Mouse (Mus musculus) embryonic fibroblast, embryonic 13.5 days (primary cell): ENCODE data around the gene Ott. TPM values are rescaled to one million over a fixed set of nuclear protein-coding genes. Genes with fewer than 3 reads are reported as not detected.
"Not testable (repeated sequence)": the region's sequence is repeated elsewhere in the genome, so short reads cannot be mapped to it uniquely, and the experiment has no call there.

Source experiments
- H3K27ac ChIP-seq: 2 replicates; pipeline ENCODE4 v1.5.1; 2012; ENCODE audit warnings: low read length, control low read depth, inconsistent platforms; ENCODE audit not compliant: insufficient read depth
- H3K4me1 ChIP-seq: 2 replicates; pipeline ENCODE4 v1.6.1; 2011; ENCODE audit warnings: low read length; ENCODE audit not compliant: control insufficient read depth, insufficient read depth
- H3K4me3 ChIP-seq: 2 replicates; pipeline ENCODE4 v1.5.1; 2011; ENCODE audit warnings: mild to moderate bottlenecking, control low read depth, low read length; ENCODE audit not compliant: insufficient read depth
- polyA plus RNA-seq: library from polyadenylated mRNA; stranded (reverse); fragments of >200 nt; gene quantifications from 2 replicates; pipeline ENCODE4 v1.2.4, GENCODE M21; 2011; ENCODE audit warnings: low read depth; ENCODE audit not compliant: missing spikeins, insufficient read length

Ott gene
- not detected in 2 replicates for polyA plus RNA-seq

- H3K4me3 ChIP-seq, H3K4me1 ChIP-seq, H3K27ac ChIP-seq: not testable (repeated sequence)
Measured at GRCm38 (mm10) chrX:149073982-149074381, at the start of gene Ott. Gene Ott (plus strand): TSS chrX:149074282.

Other genes with a start within 250 kb of the Ott start
- not detected in 2 replicates for gene Luzp4, start 216.6 kb upstream of the Ott start, polyA plus RNA-seq
- not detected in 2 replicates for gene Gm15093, start 198.1 kb downstream of the Ott start, polyA plus RNA-seq